Mouse (Mus musculus) erythroblast, embryonic 14.5 days (primary cell): ENCODE results near the gene Ptprd.

Experiments used
- GATA1 ChIP-seq: IDR thresholded peaks from 2 replicates; pipeline ENCODE4 v1.6.1; 2012; ENCODE audit warnings: low read length, inconsistent platforms, mixed read lengths
- TAL1 ChIP-seq: IDR thresholded peaks from 3 replicates; pipeline ENCODE4 v1.6.1; 2012; ENCODE audit warnings: low read length, inconsistent platforms, mixed read lengths

DNA sequence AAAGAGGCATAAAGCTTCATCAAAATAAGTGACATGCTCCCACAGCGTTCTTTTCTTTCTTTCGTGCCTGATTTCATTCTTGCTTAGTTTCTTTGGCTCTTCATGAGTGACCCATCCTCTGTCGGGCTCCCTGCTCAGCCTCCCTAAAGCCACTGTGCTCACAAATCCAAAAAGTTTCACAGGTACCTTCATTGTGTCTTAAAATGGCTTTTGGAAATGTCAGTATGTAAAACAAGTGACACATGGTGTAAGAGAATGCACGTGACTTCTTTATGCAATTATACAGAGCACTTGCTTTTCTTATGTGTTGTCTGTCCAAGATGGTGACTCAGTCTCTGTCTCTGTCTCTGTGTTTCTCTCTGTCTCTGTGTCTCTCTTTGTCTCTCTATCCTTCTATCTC is 1.2 kb upstream of the Ptprd start:
- TF ChIP-seq GATA1 (no peak), TAL1 (no peak)
